Mouse (Mus musculus): Measurements from ENCODE around the gene Pmm2. TPM values are rescaled to one million over a fixed set of nuclear protein-coding genes. Genes with fewer than 3 reads are reported as not detected.

Pmm2 gene
- polyA plus RNA-seq (2015; fragmentation: Nextera tagmentation; extraction: Ambion mirVana): 37.2 and 38.0 TPM in 2 replicates

DNA sequence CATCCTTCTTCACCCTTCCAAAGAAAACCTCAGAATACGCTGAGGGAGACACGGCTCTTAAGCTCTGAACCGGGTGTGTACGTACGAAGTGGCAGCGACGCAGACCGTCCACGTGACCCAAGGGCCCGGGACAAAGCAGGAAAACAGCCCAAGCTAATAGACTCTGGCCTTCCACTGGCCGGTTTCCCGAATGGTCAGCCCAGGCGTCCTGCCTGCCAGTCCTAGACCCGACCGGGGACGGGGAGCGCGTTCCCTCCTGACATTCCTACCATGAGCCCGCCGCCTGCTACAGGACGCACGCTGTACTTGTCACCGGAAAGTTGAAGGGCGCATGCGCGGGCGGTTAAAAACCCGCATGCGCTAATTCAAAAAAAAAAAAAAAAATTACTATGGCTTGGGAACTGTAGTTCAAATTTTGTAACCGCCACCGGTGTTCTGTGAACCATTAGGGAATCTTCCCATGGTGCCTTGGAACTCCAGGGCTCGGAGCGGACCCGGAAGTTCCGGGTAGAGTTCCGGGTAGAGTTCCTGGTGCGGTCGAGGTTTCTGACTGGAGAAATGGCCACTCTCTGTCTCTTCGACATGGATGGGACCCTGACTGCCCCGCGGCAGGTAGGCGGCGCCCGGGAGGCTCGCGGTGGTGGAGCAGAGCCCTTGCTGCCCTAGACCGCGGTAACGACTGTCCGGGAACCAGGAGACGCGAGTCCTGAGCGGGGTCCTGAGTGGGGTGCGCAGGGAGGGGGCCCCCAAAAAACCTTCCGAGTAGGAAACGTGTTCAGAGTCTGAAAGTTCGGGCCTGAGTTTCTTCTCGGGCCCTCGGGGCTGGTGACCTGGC lies at the start of gene Pmm2, which contains the start of gene Tmem186:
TSS of gene Pmm2 (plus strand) at position 458 of the 835 bp plus-strand sequence.
TSS of gene Tmem186 (minus strand) at position 496 of the 835 bp plus-strand sequence.
- Histone ChIP-seq H3K9ac (replicated peaks) (peak within 1 kb of the TSS; percentile 89), H3K27ac (ENCODE audit: low read depth) (peak within 1 kb of the TSS; percentile 98), H3K9me3 (ENCODE audit: low read length) (no peaks in the 10 kb centered on the region), H3K27me3 (ENCODE audit: insufficient read depth, low read length) (no peaks in the 10 kb centered on the region), H3K36me3 (replicated peaks; ENCODE audit: insufficient read depth, low read length) (peaks cover 22% of the 10 kb centered on the region), H3K4me1 (ENCODE audit: insufficient read depth) (peaks cover 31% of the 10 kb centered on the region), H3K4me3 (ENCODE audit: low read depth, low read length) (peak within 1 kb of the TSS; percentile 93), H3K4me2 (ENCODE audit: low read depth, low read length) (peak within 1 kb of the TSS; percentile 88)
- peak; percentile 59 for TF ChIP-seq CTCF (IDR thresholded peaks at IDR 0.05; ENCODE audit: low read depth)
- TF ChIP-seq EP300 (IDR thresholded peaks at IDR 0.05; ENCODE audit: low read depth): peak; percentile 49
- peak; percentile 91 for ATAC-seq
- peak; percentile 88 for DNase-seq
- WGBS (ENCODE audit: insufficient replicate concordance): under 1% methylated on average over 59 of the region's 59 CpGs

DNA sequence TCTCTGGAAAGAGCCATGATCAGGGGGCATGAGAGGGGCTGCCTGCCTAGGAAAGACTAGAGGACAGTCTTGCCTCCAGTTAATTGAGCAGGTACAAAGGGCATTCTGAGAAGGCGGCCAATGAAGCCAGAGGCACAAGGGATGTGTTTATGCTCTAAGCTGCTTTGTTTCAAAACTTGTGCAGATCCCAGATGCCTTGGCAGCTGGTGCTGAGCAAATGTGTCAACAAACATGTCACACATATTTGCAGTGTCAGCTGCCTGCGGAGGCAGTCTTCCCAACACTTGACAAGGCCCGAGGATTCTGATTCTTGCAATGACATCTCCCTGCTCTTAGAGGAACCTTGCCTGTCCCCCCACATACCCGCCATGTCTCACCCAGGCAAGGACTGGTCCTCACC lies 42.1 kb upstream of the Pmm2 start:
- H3K27ac ChIP-seq (ENCODE audit: low read depth): no peak overlapping the region

DNA sequence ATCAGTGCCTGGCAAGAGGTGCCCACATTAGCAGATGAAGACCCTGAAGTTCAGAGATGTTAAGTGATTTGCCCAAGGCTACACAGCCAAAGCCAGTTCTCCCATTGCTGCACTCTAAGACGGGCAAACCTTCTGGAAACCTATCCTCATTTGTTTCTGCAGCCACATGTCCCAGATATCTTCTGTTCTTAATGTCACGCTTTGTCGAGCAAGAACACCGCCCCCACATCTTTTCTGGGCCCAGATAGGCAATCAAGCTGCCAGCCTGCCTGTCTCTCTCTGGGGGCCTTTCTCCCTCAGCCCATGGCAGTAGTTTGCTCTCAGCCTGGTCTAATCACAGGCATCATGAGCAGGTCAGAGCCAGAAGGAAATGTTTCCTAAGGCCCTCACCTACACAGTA lies 41.1 kb upstream of the Pmm2 start:
- no peak for ATAC-seq
- WGBS (ENCODE audit: insufficient replicate concordance): 74% methylated on average over 4 of the region's 4 CpGs
- H3K27me3 ChIP-seq (ENCODE audit: insufficient read depth, low read length): no peaks in the 10 kb centered on the region
- TF ChIP-seq CTCF (IDR thresholded peaks at IDR 0.05; ENCODE audit: low read depth): no peak
- no peak for TF ChIP-seq EP300 (IDR thresholded peaks at IDR 0.05; ENCODE audit: low read depth)
- H3K4me1 ChIP-seq (ENCODE audit: insufficient read depth): no peaks in the 10 kb centered on the region
- H3K36me3 ChIP-seq (replicated peaks; ENCODE audit: insufficient read depth, low read length): no peaks in the 10 kb centered on the region
- no peak overlapping the region for H3K4me3 ChIP-seq (ENCODE audit: low read depth, low read length)
- H3K27ac ChIP-seq (ENCODE audit: low read depth): no peak overlapping the region
- H3K4me2 ChIP-seq (ENCODE audit: low read depth, low read length): no peak overlapping the region
- no peaks in the 10 kb centered on the region for H3K9me3 ChIP-seq (ENCODE audit: low read length)
- H3K9ac ChIP-seq (replicated peaks): no peak overlapping the region
- no peak for DNase-seq

More for the DNA sequence above, 42.1 kb upstream of the Pmm2 start:
- no peaks in the 10 kb centered on the region for H3K4me1 ChIP-seq (ENCODE audit: insufficient read depth)
- no peaks in the 10 kb centered on the region for H3K9me3 ChIP-seq (ENCODE audit: low read length)
- no peak overlapping the region for H3K9ac ChIP-seq (replicated peaks)
- no peak for TF ChIP-seq CTCF (IDR thresholded peaks at IDR 0.05; ENCODE audit: low read depth)
- TF ChIP-seq EP300 (IDR thresholded peaks at IDR 0.05; ENCODE audit: low read depth): no peak
- no peak overlapping the region for H3K4me2 ChIP-seq (ENCODE audit: low read depth, low read length)
- no peaks in the 10 kb centered on the region for H3K27me3 ChIP-seq (ENCODE audit: insufficient read depth, low read length)
- 68% methylated on average over 4 of the region's 4 CpGs for WGBS (ENCODE audit: insufficient replicate concordance)
- ATAC-seq (no peak), DNase-seq (no peak)
- H3K36me3 ChIP-seq (replicated peaks; ENCODE audit: insufficient read depth, low read length): no peaks in the 10 kb centered on the region
- no peak overlapping the region for H3K4me3 ChIP-seq (ENCODE audit: low read depth, low read length)

DNA sequence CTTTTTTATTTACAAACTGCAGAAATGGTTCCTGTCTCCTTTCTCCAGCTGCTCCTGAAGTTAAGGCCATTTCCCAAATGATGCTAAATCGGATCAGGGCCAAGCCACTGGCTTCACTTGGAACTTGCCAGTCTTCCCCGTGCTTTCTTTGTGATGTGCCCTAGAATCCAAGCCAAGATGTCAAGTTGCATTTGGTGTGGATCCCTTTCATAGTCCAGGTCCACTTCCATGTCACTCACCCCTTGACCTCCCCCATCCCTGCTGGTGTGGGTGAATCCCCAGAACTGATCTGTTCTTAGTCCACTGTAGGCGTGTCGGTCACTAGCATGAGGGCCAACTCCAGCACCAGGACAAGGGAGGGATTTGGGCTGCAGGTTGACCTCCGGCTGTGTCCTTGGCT lies 40.0 kb upstream of the Pmm2 start:
- Histone ChIP-seq H3K4me1 (ENCODE audit: insufficient read depth) (no peaks in the 10 kb centered on the region), H3K4me2 (ENCODE audit: low read depth, low read length) (no peak overlapping the region), H3K9ac (replicated peaks) (no peak overlapping the region), H3K4me3 (ENCODE audit: low read depth, low read length) (no peak overlapping the region), H3K27me3 (ENCODE audit: insufficient read depth, low read length) (no peaks in the 10 kb centered on the region), H3K9me3 (ENCODE audit: low read length) (no peaks in the 10 kb centered on the region), H3K36me3 (replicated peaks; ENCODE audit: insufficient read depth, low read length) (no peaks in the 10 kb centered on the region), H3K27ac (ENCODE audit: low read depth) (no peak overlapping the region)
- ATAC-seq (no peak), DNase-seq (no peak)
- WGBS (ENCODE audit: insufficient replicate concordance): 81% methylated on average over 5 of the region's 5 CpGs
- no peak for TF ChIP-seq EP300 (IDR thresholded peaks at IDR 0.05; ENCODE audit: low read depth)

DNA sequence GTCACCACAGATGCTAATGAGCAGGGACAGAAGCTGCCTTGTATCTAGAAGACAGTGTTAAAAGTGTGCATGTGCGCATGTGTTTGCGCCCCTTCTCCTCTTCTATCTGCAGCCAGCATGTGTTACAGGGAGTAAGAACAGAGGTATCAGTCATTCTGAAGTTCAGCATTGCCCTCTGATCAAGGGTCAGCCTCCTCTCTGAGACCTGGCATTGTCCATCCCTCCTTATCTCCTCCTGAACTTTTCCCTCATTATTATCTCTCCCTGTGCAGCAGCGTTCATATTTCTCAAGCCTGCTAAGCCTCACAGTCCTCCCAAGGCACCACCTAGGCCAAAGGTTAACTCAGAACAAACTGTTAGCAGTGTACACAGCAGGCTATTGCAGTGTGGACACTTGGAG lies 33.7 kb upstream of the Pmm2 start:
- WGBS (ENCODE audit: insufficient replicate concordance): 40% methylated on average over 3 of the region's 3 CpGs
- no peak for TF ChIP-seq CTCF (IDR thresholded peaks at IDR 0.05; ENCODE audit: low read depth)
- TF ChIP-seq EP300 (IDR thresholded peaks at IDR 0.05; ENCODE audit: low read depth): 0 out of 2 replicates have a peak, but pooled peaks have one; percentile 61
- H3K9me3 ChIP-seq (ENCODE audit: low read length): no peaks in the 10 kb centered on the region
- H3K27ac ChIP-seq (ENCODE audit: low read depth): peak overlapping the region; percentile 70
- H3K9ac ChIP-seq (replicated peaks): no peak overlapping the region
- no peaks in the 10 kb centered on the region for H3K27me3 ChIP-seq (ENCODE audit: insufficient read depth, low read length)
- H3K4me2 ChIP-seq (ENCODE audit: low read depth, low read length): no peak overlapping the region
- DNase-seq: peak; percentile 29
- H3K4me3 ChIP-seq (ENCODE audit: low read depth, low read length): no peak overlapping the region
- peaks cover 4% of the 10 kb centered on the region; the same call in 1 of the 2 replicates for H3K4me1 ChIP-seq (ENCODE audit: insufficient read depth)
- peak; percentile 96 for ATAC-seq
- H3K36me3 ChIP-seq (replicated peaks; ENCODE audit: insufficient read depth, low read length): peaks cover 3% of the 10 kb centered on the region; the same call in 1 of the 2 replicates

DNA sequence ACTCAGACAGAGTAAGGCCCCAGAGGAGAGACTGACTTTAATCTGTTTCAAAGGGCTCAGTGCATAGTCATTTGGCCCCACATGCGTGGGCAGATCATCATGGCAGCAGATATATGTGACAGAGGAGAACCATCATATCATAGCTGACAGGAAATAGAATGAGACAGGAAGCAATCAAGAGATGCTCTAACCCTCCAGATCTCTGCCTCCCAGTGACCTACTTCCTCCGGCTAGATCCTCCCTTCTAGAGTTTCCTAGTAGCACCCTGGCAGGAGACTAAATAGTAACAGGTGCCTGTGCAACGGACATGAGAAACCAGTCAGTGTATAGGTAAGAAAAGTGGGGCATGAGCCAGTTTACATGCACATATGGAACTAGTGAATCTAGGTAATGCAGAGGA lies 27.1 kb upstream of the Pmm2 start:
- Histone ChIP-seq H3K4me3 (ENCODE audit: low read depth, low read length) (no peak overlapping the region), H3K9me3 (ENCODE audit: low read length) (no peaks in the 10 kb centered on the region), H3K36me3 (replicated peaks; ENCODE audit: insufficient read depth, low read length) (peaks cover 9% of the 10 kb centered on the region), H3K27me3 (ENCODE audit: insufficient read depth, low read length) (no peaks in the 10 kb centered on the region), H3K4me2 (ENCODE audit: low read depth, low read length) (no peak overlapping the region), H3K9ac (replicated peaks) (no peak overlapping the region), H3K27ac (ENCODE audit: low read depth) (no peak overlapping the region), H3K4me1 (ENCODE audit: insufficient read depth) (peaks cover 13% of the 10 kb centered on the region)
- DNase-seq (no peak), ATAC-seq (no peak)
- 68% methylated on average over 3 of the region's 3 CpGs for WGBS (ENCODE audit: insufficient replicate concordance)
- TF ChIP-seq EP300 (IDR thresholded peaks at IDR 0.05; ENCODE audit: low read depth): no peak
- TF ChIP-seq CTCF (IDR thresholded peaks at IDR 0.05; ENCODE audit: low read depth): no peak
